Mouse (Mus musculus): Measurements from ENCODE around the gene B430306N03Rik. TPM values are rescaled to one million over a fixed set of nuclear protein-coding genes. Genes with fewer than 3 reads are reported as not detected.

Gene B430306N03Rik
- not detected for polyA plus RNA-seq (2014; fragmentation: Illumina TruSeq; extraction: RNeasy Lipid Tissue Mini Kit (QIAGEN cat#74804); ENCODE audit: low read depth, low replicate concordance)

DNA sequence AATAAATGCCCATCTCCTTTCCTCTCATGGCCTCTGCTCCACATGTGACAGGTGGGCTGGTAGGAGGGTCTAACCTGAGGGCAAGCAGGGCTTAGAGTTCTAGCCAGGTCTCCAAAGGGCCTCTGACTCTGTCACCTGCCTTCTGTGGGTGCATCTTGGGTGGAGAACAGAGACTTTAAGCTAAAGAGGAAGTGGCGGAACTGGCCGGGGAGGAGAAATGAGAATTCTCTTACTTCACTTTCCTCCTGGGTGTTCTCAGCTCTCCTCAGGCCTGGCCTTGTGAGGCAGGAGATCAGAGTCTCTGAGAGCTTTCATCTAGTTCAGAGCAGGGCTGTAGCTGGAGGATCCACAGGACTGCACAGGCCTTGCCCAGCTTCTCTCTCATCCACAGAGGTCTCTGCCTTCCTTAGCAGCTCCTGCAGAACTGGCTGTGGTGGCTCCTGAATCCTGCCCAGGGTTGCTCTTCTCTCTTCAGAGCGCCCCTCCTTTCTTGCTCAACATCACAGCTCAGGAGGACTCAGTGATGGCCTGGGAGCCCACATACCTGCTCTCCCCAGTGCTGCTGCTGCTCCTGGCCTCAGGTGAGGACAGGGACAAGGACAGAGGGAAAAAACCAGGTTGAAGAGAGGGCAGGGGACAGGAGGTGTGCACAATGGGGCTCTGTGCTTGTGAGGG lies at the start of gene B430306N03Rik:
Gene B430306N03Rik (plus strand): TSS at position 237 of the 675 bp plus-strand sequence.

GRCm38 (mm10) chr17:48299203-48299602 lies 16.7 kb upstream of the B430306N03Rik start, which contains the start of gene Treml2:
Treml2 (plus strand) TSS chr17:48299498.

DNA sequence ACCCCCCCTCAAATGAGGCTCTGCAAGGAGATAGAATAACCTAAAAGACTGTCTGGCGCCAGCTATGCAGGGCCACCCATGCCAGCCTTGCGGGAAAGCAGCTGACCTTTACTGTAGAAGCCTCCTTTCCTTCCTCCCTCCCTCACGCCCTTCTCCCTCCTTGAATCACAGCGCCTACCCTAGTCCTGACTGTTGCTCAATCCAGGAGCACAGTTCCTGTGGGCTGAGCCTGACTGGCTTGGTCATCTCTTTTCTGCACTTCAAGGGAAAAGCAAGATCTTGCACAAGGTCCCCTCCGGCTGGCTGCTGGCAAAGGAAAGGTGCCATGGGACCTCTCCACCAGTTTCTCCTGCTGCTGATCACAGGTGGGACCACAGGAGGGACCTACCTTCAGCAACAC lies 30.3 kb downstream of the B430306N03Rik start, which contains the start of gene Trem2:
Gene Trem2 (plus strand): TSS at position 171 of the 400 bp plus-strand sequence.

GRCm38 (mm10) chr17:48359616-48360015 lies 43.7 kb downstream of the B430306N03Rik start, which contains the start of gene Treml1:
Treml1 (plus strand) TSS chr17:48359916.

Other genes with a start within 250 kb of the B430306N03Rik start
- not detected for gene 1700067P10Rik, start 226.8 kb upstream of the B430306N03Rik start, polyA plus RNA-seq (2014; fragmentation: Illumina TruSeq; extraction: RNeasy Lipid Tissue Mini Kit (QIAGEN cat#74804); ENCODE audit: low read depth, low replicate concordance)
- gene 9830107B12Rik, start 169.9 kb upstream of the B430306N03Rik start, polyA plus RNA-seq (2014; fragmentation: Illumina TruSeq; extraction: RNeasy Lipid Tissue Mini Kit (QIAGEN cat#74804); ENCODE audit: low read depth, low replicate concordance) = not detected
- gene A530064D06Rik, start 148.9 kb upstream of the B430306N03Rik start, polyA plus RNA-seq (2014; fragmentation: Illumina TruSeq; extraction: RNeasy Lipid Tissue Mini Kit (QIAGEN cat#74804); ENCODE audit: low read depth, low replicate concordance) = not detected
- gene Trem1, start 83.4 kb upstream of the B430306N03Rik start, polyA plus RNA-seq (2014; fragmentation: Illumina TruSeq; extraction: RNeasy Lipid Tissue Mini Kit (QIAGEN cat#74804); ENCODE audit: low read depth, low replicate concordance) = 0.52 TPM
- not detected for gene Trem3, start 68.4 kb upstream of the B430306N03Rik start, polyA plus RNA-seq (2014; fragmentation: Illumina TruSeq; extraction: RNeasy Lipid Tissue Mini Kit (QIAGEN cat#74804); ENCODE audit: low read depth, low replicate concordance)
- not detected for gene Treml4, start 51.8 kb upstream of the B430306N03Rik start, polyA plus RNA-seq (2014; fragmentation: Illumina TruSeq; extraction: RNeasy Lipid Tissue Mini Kit (QIAGEN cat#74804); ENCODE audit: low read depth, low replicate concordance)
- gene Treml2, start 16.6 kb upstream of the B430306N03Rik start, polyA plus RNA-seq (2014; fragmentation: Illumina TruSeq; extraction: RNeasy Lipid Tissue Mini Kit (QIAGEN cat#74804); ENCODE audit: low read depth, low replicate concordance) = 0.29 TPM
- not detected for gene Trem2, start 30.3 kb downstream of the B430306N03Rik start, polyA plus RNA-seq (2014; fragmentation: Illumina TruSeq; extraction: RNeasy Lipid Tissue Mini Kit (QIAGEN cat#74804); ENCODE audit: low read depth, low replicate concordance)
- not detected for gene Treml1, start 43.8 kb downstream of the B430306N03Rik start, polyA plus RNA-seq (2014; fragmentation: Illumina TruSeq; extraction: RNeasy Lipid Tissue Mini Kit (QIAGEN cat#74804); ENCODE audit: low read depth, low replicate concordance)
- gene Nfya, start 93.8 kb downstream of the B430306N03Rik start, polyA plus RNA-seq (2014; fragmentation: Illumina TruSeq; extraction: RNeasy Lipid Tissue Mini Kit (QIAGEN cat#74804); ENCODE audit: low read depth, low replicate concordance) = 21.8 TPM
- gene Oard1, start 93.9 kb downstream of the B430306N03Rik start, polyA plus RNA-seq (2014; fragmentation: Illumina TruSeq; extraction: RNeasy Lipid Tissue Mini Kit (QIAGEN cat#74804); ENCODE audit: low read depth, low replicate concordance) = 44.0 TPM
- gene Apobec2, start 116.8 kb downstream of the B430306N03Rik start, polyA plus RNA-seq (2014; fragmentation: Illumina TruSeq; extraction: RNeasy Lipid Tissue Mini Kit (QIAGEN cat#74804); ENCODE audit: low read depth, low replicate concordance) = 2.6 TPM
- not detected for gene Tspo2, start 135.4 kb downstream of the B430306N03Rik start, polyA plus RNA-seq (2014; fragmentation: Illumina TruSeq; extraction: RNeasy Lipid Tissue Mini Kit (QIAGEN cat#74804); ENCODE audit: low read depth, low replicate concordance)
- not detected for gene Unc5cl, start 138.8 kb downstream of the B430306N03Rik start, polyA plus RNA-seq (2014; fragmentation: Illumina TruSeq; extraction: RNeasy Lipid Tissue Mini Kit (QIAGEN cat#74804); ENCODE audit: low read depth, low replicate concordance)

Measured in adrenal gland, adult 10 weeks (tissue).